Mouse (Mus musculus) T-cell, adult 66 days (primary cell): ENCODE data around the gene Gm21913. TPM values are rescaled to one million over a fixed set of nuclear protein-coding genes. Genes with fewer than 3 reads are reported as not detected.

Experiments
- total RNA-seq, 2 experiments: library from RNA; stranded (reverse); gene quantifications; 3 replicates in 1 of 2; 4 replicates in 1 of 2; pipeline ENCODE4 v1.2.4; 2023

Gm21913 gene
- total RNA-seq: not detected

DNA sequence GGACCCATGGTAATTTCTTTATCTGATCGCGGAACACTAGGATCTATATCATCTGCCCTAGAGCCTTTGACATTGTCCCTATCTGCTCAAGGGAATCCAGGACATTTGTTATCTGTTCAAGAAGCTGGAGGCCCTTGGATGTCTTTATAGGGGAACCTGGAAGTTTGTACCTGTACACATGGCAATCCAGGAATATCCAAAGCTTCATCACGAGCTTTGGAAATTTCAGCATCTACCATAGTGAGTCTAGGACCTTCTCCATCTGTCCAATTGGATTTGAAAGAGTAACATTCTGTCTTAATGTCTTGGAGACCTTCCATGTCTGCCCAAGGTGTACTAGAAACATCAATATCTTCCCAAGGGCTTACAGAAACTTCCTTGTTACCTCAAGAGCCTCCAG, at the start of gene Gm21913:
TSS of gene Gm21913 (plus strand) at position 301 of the 400 bp plus-strand sequence.

Other genes with a start within 250 kb of the Gm21913 start
- not detected for gene Gm29110, start 153.4 kb upstream of the Gm21913 start, total RNA-seq